Mouse (Mus musculus): Measurements from ENCODE around the gene Cntf.
"Not testable (repeated sequence)": the region's sequence is repeated elsewhere in the genome, so short reads cannot be mapped to it uniquely, and the experiment has no call there.

Cntf gene

GRCm38 (mm10) chr19:12762212-12763130 lies 3.0 kb downstream of the Cntf start:
- DNase-seq (ENCODE audit: low spot score) = no peak

- no peak for DNase-seq (ENCODE audit: low spot score)
Measured at GRCm38 (mm10) chr19:12759656-12760055, 5.8 kb downstream of the Cntf start.

- DNase-seq (ENCODE audit: low spot score) = no peak
Measured at GRCm38 (mm10) chr19:12758936-12759478, 6.4 kb downstream of the Cntf start.

- DNase-seq (ENCODE audit: low spot score) = no peak
Measured at GRCm38 (mm10) chr19:12756286-12756685, 9.1 kb downstream of the Cntf start.

GRCm38 (mm10) chr19:12731950-12732349 lies 33.5 kb downstream of the Cntf start:
- DNase-seq (ENCODE audit: low spot score) = no peak

- DNase-seq (ENCODE audit: low spot score) = no peak
Measured at GRCm38 (mm10) chr19:12731036-12731435, 34.4 kb downstream of the Cntf start.

GRCm38 (mm10) chr19:12725851-12726250 lies 39.6 kb downstream of the Cntf start:
- no peak for DNase-seq (ENCODE audit: low spot score)

- no peak for DNase-seq (ENCODE audit: low spot score)
Measured at GRCm38 (mm10) chr19:12722308-12722707, 43.1 kb downstream of the Cntf start.

- not testable (repeated sequence) for DNase-seq (ENCODE audit: low spot score)
Measured at GRCm38 (mm10) chr19:12721596-12721995, 43.8 kb downstream of the Cntf start.

- DNase-seq (ENCODE audit: low spot score) = not testable (repeated sequence)
Measured at GRCm38 (mm10) chr19:12720919-12721318, 44.5 kb downstream of the Cntf start.

GRCm38 (mm10) chr19:12720463-12720862 lies 45.0 kb downstream of the Cntf start:
- DNase-seq (ENCODE audit: low spot score) = no peak

- no peak for DNase-seq (ENCODE audit: low spot score)
Measured at GRCm38 (mm10) chr19:12719189-12719588, 46.2 kb downstream of the Cntf start.

All from c-Kit-positive CD71-positive TER-119-positive erythroid progenitor cells, embryonic 14.5 days (primary cell).